Mouse (Mus musculus) cerebellum, adult (tissue): ENCODE measurements around the gene Cyb561d2.

Experiments used
- ATAC-seq: cut with Nextera tagmentation; 2 replicates; pipeline ENCODE4 v1.9.2; 2017; ENCODE audit warnings: mild to moderate bottlenecking, moderate library complexity, mixed read lengths; ENCODE audit not compliant: insufficient number of reproducible peaks, low FRiP score, low TSS enrichment

The Cyb561d2 gene

GRCm38 (mm10) chr9:107551117-107551889, 9.3 kb upstream of the Cyb561d2 start, which contains the start of gene Rassf1:
TSS of gene Rassf1 (plus strand) at chr9:107551555.
- no peak for ATAC-seq

- no peak for ATAC-seq
Observed at GRCm38 (mm10) chr9:107550491-107551116, 8.6 kb upstream of the Cyb561d2 start.

- ATAC-seq, result no peak
Observed at GRCm38 (mm10) chr9:107549297-107550074, 7.5 kb upstream of the Cyb561d2 start.

- no peak for ATAC-seq
Observed at GRCm38 (mm10) chr9:107548820-107549219, 6.8 kb upstream of the Cyb561d2 start.

- ATAC-seq, result no peak
Observed at GRCm38 (mm10) chr9:107547957-107548356, 6.0 kb upstream of the Cyb561d2 start.

- ATAC-seq, result no peak
Observed at GRCm38 (mm10) chr9:107547026-107547425, 5.0 kb upstream of the Cyb561d2 start, which contains the start of gene Zmynd10. TSS of gene Zmynd10 (plus strand) at chr9:107547298.

- ATAC-seq, result no peak
Observed at GRCm38 (mm10) chr9:107545602-107546001, 3.6 kb upstream of the Cyb561d2 start.

- no peak for ATAC-seq
Observed at GRCm38 (mm10) chr9:107545199-107545598, 3.2 kb upstream of the Cyb561d2 start.

- ATAC-seq, result no peak
Observed at GRCm38 (mm10) chr9:107544729-107545128, 2.7 kb upstream of the Cyb561d2 start.

- ATAC-seq, result no peak
Observed at GRCm38 (mm10) chr9:107544196-107544700, 2.3 kb upstream of the Cyb561d2 start.

- no peak for ATAC-seq
Observed at GRCm38 (mm10) chr9:107543299-107543698, 1.3 kb upstream of the Cyb561d2 start.

- no peak for ATAC-seq
Observed at GRCm38 (mm10) chr9:107542721-107543120, 728 bp upstream of the Cyb561d2 start.

GRCm38 (mm10) chr9:107542352-107542686, 326 bp upstream of the Cyb561d2 start:
- ATAC-seq, result no peak

- ATAC-seq, result no peak
Observed at GRCm38 (mm10) chr9:107541005-107541404, 988 bp downstream of the Cyb561d2 start.

GRCm38 (mm10) chr9:107540420-107540819, 1.6 kb downstream of the Cyb561d2 start:
- no peak for ATAC-seq

GRCm38 (mm10) chr9:107539940-107540339, 2.1 kb downstream of the Cyb561d2 start:
- no peak for ATAC-seq

GRCm38 (mm10) chr9:107538711-107539110, 3.3 kb downstream of the Cyb561d2 start:
- no peak for ATAC-seq

GRCm38 (mm10) chr9:107538231-107538630, 3.8 kb downstream of the Cyb561d2 start:
- ATAC-seq, result no peak

GRCm38 (mm10) chr9:107534408-107535202, 7.4 kb downstream of the Cyb561d2 start:
- no peak; the same call in 1 of the 2 replicates for ATAC-seq

- ATAC-seq, result peak; percentile 96
Observed at GRCm38 (mm10) chr9:107533791-107534407, 8.1 kb downstream of the Cyb561d2 start, which contains the start of gene Tmem115. TSS of gene Tmem115 (plus strand) at chr9:107533945.
